Mouse (Mus musculus) midbrain, embryonic 15.5 days (tissue): ENCODE measurements at regions not wholly inside any gene's neighbourhood (a gene's known extent, or its start where the extent isn't known, plus 50 kb on each side); places are given as distances from the start of the nearest gene placed in this dataset.

Experiments
- ATAC-seq: fragments of 200-750 bp; cut with Nextera tagmentation; replicated peaks from 2 replicates; pipeline ENCODE4 v1.8.0; 2017; ENCODE audit warnings: moderate TSS enrichment
- H3K27ac ChIP-seq: fragments of 300-500 bp; sonication (generic); 2 replicates; pipeline ENCODE4 v1.5.1; 2015; ENCODE audit warnings: mild to moderate bottlenecking, inconsistent platforms
- H3K27me3 ChIP-seq: fragments of 300-500 bp; sonication (generic); replicated peaks from 2 replicates; pipeline ENCODE4 v1.6.1; 2015; ENCODE audit warnings: inconsistent platforms
- H3K36me3 ChIP-seq: fragments of 300-500 bp; sonication (generic); replicated peaks from 2 replicates; pipeline ENCODE4 v1.6.1; 2015; ENCODE audit warnings: inconsistent platforms
- H3K4me1 ChIP-seq: fragments of 300-500 bp; sonication (generic); 2 replicates; pipeline ENCODE4 v1.6.1; 2015; ENCODE audit warnings: inconsistent platforms
- H3K4me2 ChIP-seq: fragments of 300-500 bp; sonication (generic); 2 replicates; pipeline ENCODE4 v1.6.1; 2015; ENCODE audit warnings: inconsistent platforms, mild to moderate bottlenecking, moderate library complexity
- H3K4me3 ChIP-seq: fragments of 300-500 bp; sonication (generic); 2 replicates; pipeline ENCODE4 v1.5.1; 2015; ENCODE audit warnings: mild to moderate bottlenecking, inconsistent platforms
- H3K9ac ChIP-seq: fragments of 300-500 bp; sonication (generic); 2 replicates; pipeline ENCODE4 v1.6.1; 2015; ENCODE audit warnings: mild to moderate bottlenecking, inconsistent platforms
- H3K9me3 ChIP-seq: fragments of 300-500 bp; sonication (generic); 2 replicates; pipeline ENCODE4 v1.6.1; 2016; ENCODE audit warnings: inconsistent platforms
- WGBS: fragments of 180-500 bp; shearing (Covaris S2); methylation state at CpG from one replicate; pipeline ENCODE4 v1.1.7; 2015; ENCODE audit warnings: mixed read lengths; 5-methylcytosine and 5-hydroxymethylcytosine counted together

- Histone ChIP-seq H3K9ac (peak overlapping the region; percentile 24; the same call in 1 of the 2 replicates), H3K9me3 (no peaks in the 10 kb centered on the region), H3K4me3 (peak overlapping the region; percentile 13), H3K4me1 (peaks cover 23% of the 10 kb centered on the region), H3K36me3 (no peaks in the 10 kb centered on the region), H3K27me3 (no peaks in the 10 kb centered on the region), H3K4me2 (peak overlapping the region; percentile 49), H3K27ac (peak overlapping the region; percentile 39)
- peak; percentile 81 for ATAC-seq
- WGBS = 4% methylated on average over 19 of the region's 19 CpGs
Observed at GRCm38 (mm10) chr3:129065457-129066364, 134.0 kb upstream of the Pitx2 start.

GRCm38 (mm10) chr3:129069676-129070075, 130.0 kb upstream of the Pitx2 start:
- Histone ChIP-seq H3K4me1 (peaks cover 29% of the 10 kb centered on the region), H3K4me2 (no peak overlapping the region), H3K9me3 (no peaks in the 10 kb centered on the region), H3K9ac (no peak overlapping the region), H3K4me3 (no peak overlapping the region), H3K36me3 (no peaks in the 10 kb centered on the region), H3K27ac (no peak overlapping the region), H3K27me3 (no peaks in the 10 kb centered on the region)
- ATAC-seq = no peak
- WGBS = 77% methylated on average over 8 of the region's 8 CpGs

GRCm38 (mm10) chr3:129070521-129070933, 129.2 kb upstream of the Pitx2 start:
- no peak overlapping the region for H3K4me3 ChIP-seq
- no peaks in the 10 kb centered on the region for H3K36me3 ChIP-seq
- no peaks in the 10 kb centered on the region for H3K9me3 ChIP-seq
- ATAC-seq = peak; percentile 46
- H3K4me2 ChIP-seq = peak overlapping the region; percentile 17; the same call in 1 of the 2 replicates
- 4% methylated on average over 3 of the region's 3 CpGs for WGBS
- no peak overlapping the region for H3K27ac ChIP-seq
- no peaks in the 10 kb centered on the region for H3K27me3 ChIP-seq
- peaks cover 25% of the 10 kb centered on the region for H3K4me1 ChIP-seq
- H3K9ac ChIP-seq = no peak overlapping the region

- Histone ChIP-seq H3K4me1 (peaks cover 20% of the 10 kb centered on the region), H3K4me3 (no peak overlapping the region), H3K27ac (no peak overlapping the region), H3K9me3 (no peaks in the 10 kb centered on the region), H3K27me3 (no peaks in the 10 kb centered on the region), H3K36me3 (no peaks in the 10 kb centered on the region), H3K4me2 (peak overlapping the region; percentile 17; the same call in 1 of the 2 replicates), H3K9ac (no peak overlapping the region)
- 16% methylated on average over 7 of the region's 7 CpGs for WGBS
- peak; percentile 69 for ATAC-seq
Observed at GRCm38 (mm10) chr3:129071002-129071401, 128.7 kb upstream of the Pitx2 start.

- H3K27ac ChIP-seq = no peak overlapping the region
- H3K9me3 ChIP-seq = no peaks in the 10 kb centered on the region
- H3K4me1 ChIP-seq = peaks cover 5% of the 10 kb centered on the region; the same call in 1 of the 2 replicates
- no peak for ATAC-seq
- no peaks in the 10 kb centered on the region for H3K27me3 ChIP-seq
- no peak overlapping the region for H3K9ac ChIP-seq
- no peak overlapping the region for H3K4me2 ChIP-seq
- no peak overlapping the region for H3K4me3 ChIP-seq
- no peaks in the 10 kb centered on the region for H3K36me3 ChIP-seq
- 50% methylated on average over 1 of the region's 1 CpGs for WGBS
Observed at GRCm38 (mm10) chr3:129076396-129076795, 123.3 kb upstream of the Pitx2 start.

GRCm38 (mm10) chr3:129103786-129104440, 95.8 kb upstream of the Pitx2 start:
- peaks cover 3% of the 10 kb centered on the region; the same call in 1 of the 2 replicates for H3K27me3 ChIP-seq
- peak overlapping the region; percentile 36 for H3K4me2 ChIP-seq
- no peak overlapping the region for H3K27ac ChIP-seq
- no peaks in the 10 kb centered on the region for H3K9me3 ChIP-seq
- peaks cover 16% of the 10 kb centered on the region for H3K4me1 ChIP-seq
- H3K4me3 ChIP-seq = peak overlapping the region; percentile 15
- peak; percentile 63 for ATAC-seq
- H3K9ac ChIP-seq = no peak overlapping the region
- WGBS = 22% methylated on average over 12 of the region's 12 CpGs
- H3K36me3 ChIP-seq = no peaks in the 10 kb centered on the region

- H3K9me3 ChIP-seq = no peaks in the 10 kb centered on the region
- peak; percentile 48; the same call in 1 of the 2 replicates for ATAC-seq
- H3K27me3 ChIP-seq = peaks cover 3% of the 10 kb centered on the region; the same call in 1 of the 2 replicates
- H3K9ac ChIP-seq = no peak overlapping the region
- peaks cover 16% of the 10 kb centered on the region for H3K4me1 ChIP-seq
- H3K4me2 ChIP-seq = peak overlapping the region; percentile 36
- no peak overlapping the region for H3K27ac ChIP-seq
- peak overlapping the region; percentile 2; the same call in 1 of the 2 replicates for H3K4me3 ChIP-seq
- WGBS = 28% methylated on average over 9 of the region's 9 CpGs
- no peaks in the 10 kb centered on the region for H3K36me3 ChIP-seq
Observed at GRCm38 (mm10) chr3:129104811-129105210, 94.9 kb upstream of the Pitx2 start.

- H3K27ac ChIP-seq = no peak overlapping the region
- ATAC-seq = no peak
- no peak overlapping the region for H3K4me2 ChIP-seq
- H3K36me3 ChIP-seq = no peaks in the 10 kb centered on the region
- peaks cover 16% of the 10 kb centered on the region for H3K4me1 ChIP-seq
- H3K9ac ChIP-seq = no peak overlapping the region
- peaks cover 3% of the 10 kb centered on the region; the same call in 1 of the 2 replicates for H3K27me3 ChIP-seq
- no peaks in the 10 kb centered on the region for H3K9me3 ChIP-seq
- 85% methylated on average over 2 of the region's 2 CpGs for WGBS
- no peak overlapping the region for H3K4me3 ChIP-seq
Observed at GRCm38 (mm10) chr3:129106174-129106573, 93.5 kb upstream of the Pitx2 start.

- peaks cover 6% of the 10 kb centered on the region for H3K4me1 ChIP-seq
- H3K27me3 ChIP-seq = no peaks in the 10 kb centered on the region
- no peaks in the 10 kb centered on the region for H3K9me3 ChIP-seq
- H3K36me3 ChIP-seq = no peaks in the 10 kb centered on the region
- no peak overlapping the region for H3K27ac ChIP-seq
- H3K4me3 ChIP-seq = no peak overlapping the region
- WGBS = 68% methylated on average over 2 of the region's 2 CpGs
- no peak for ATAC-seq
- no peak overlapping the region for H3K9ac ChIP-seq
- no peak overlapping the region for H3K4me2 ChIP-seq
Observed at GRCm38 (mm10) chr3:129130521-129130920, 69.2 kb upstream of the Pitx2 start.

GRCm38 (mm10) chr3:129131140-129131539, 68.5 kb upstream of the Pitx2 start:
- H3K4me2 ChIP-seq = no peak overlapping the region
- no peaks in the 10 kb centered on the region for H3K27me3 ChIP-seq
- no peak overlapping the region for H3K9ac ChIP-seq
- H3K4me3 ChIP-seq = no peak overlapping the region
- H3K4me1 ChIP-seq = peaks cover 6% of the 10 kb centered on the region
- 11% methylated on average over 8 of the region's 8 CpGs for WGBS
- no peak overlapping the region for H3K27ac ChIP-seq
- no peak for ATAC-seq
- no peaks in the 10 kb centered on the region for H3K9me3 ChIP-seq
- no peaks in the 10 kb centered on the region for H3K36me3 ChIP-seq

GRCm38 (mm10) chr3:129131877-129132433, 67.7 kb upstream of the Pitx2 start:
- H3K27ac ChIP-seq = no peak overlapping the region
- H3K9me3 ChIP-seq = no peaks in the 10 kb centered on the region
- no peaks in the 10 kb centered on the region for H3K27me3 ChIP-seq
- WGBS = 25% methylated on average over 6 of the region's 6 CpGs
- no peak overlapping the region for H3K4me3 ChIP-seq
- peaks cover 6% of the 10 kb centered on the region for H3K4me1 ChIP-seq
- H3K36me3 ChIP-seq = no peaks in the 10 kb centered on the region
- peak; percentile 63 for ATAC-seq
- peak overlapping the region; percentile 3; the same call in 1 of the 2 replicates for H3K4me2 ChIP-seq
- H3K9ac ChIP-seq = no peak overlapping the region
